Mouse (Mus musculus): ENCODE data around the gene Shisa6. TPM values are rescaled to one million over a fixed set of nuclear protein-coding genes. Genes with fewer than 3 reads are reported as not detected.
"Not testable (repeated sequence)": the region's sequence is repeated elsewhere in the genome, so short reads cannot be mapped to it uniquely, and the experiment has no call there.

Gene Shisa6
- polyA plus RNA-seq, 1 experiment from 2014 or later, result not detected

GRCm38 (mm10) chr11:66442631-66443030, 83.1 kb downstream of the Shisa6 start:
- H3K27me3 ChIP-seq, result peaks cover 3% of the 10 kb centered on the region
- in situ Hi-C loops (cut with MboI; ENCODE audit: low pct_unique_long_range_greater_than_20kb), result no loop called here
- CTCF ChIA-PET, result no interaction called here
- no peak for TF ChIP-seq CTCF (IDR thresholded peaks at IDR 0.05)
- POLR2A ChIA-PET, result no interaction called here
- DNase-seq (ENCODE audit: low read depth, low spot score) (no peak), ATAC-seq (no peak)

- ATAC-seq, result no peak
Observed at GRCm38 (mm10) chr11:66426129-66426528, 99.6 kb downstream of the Shisa6 start.

GRCm38 (mm10) chr11:66418216-66418615, 107.5 kb downstream of the Shisa6 start:
- ATAC-seq, result no peak
- POLR2A ChIA-PET, result no interaction called here

More at GRCm38 (mm10) chr11:66426129-66426528, 99.6 kb downstream of the Shisa6 start:
- no peak for DNase-seq (ENCODE audit: low read depth, low spot score)
- in situ Hi-C loops (cut with MboI; ENCODE audit: low pct_unique_long_range_greater_than_20kb), result no loop called here
- no peaks in the 10 kb centered on the region for H3K27me3 ChIP-seq
- ChIA-PET POLR2A (no interaction called here), CTCF (no interaction called here)
- TF ChIP-seq CTCF (IDR thresholded peaks at IDR 0.05), result no peak

GRCm38 (mm10) chr11:66408721-66409120, 117.0 kb downstream of the Shisa6 start:
- in situ Hi-C loops (cut with MboI; ENCODE audit: low pct_unique_long_range_greater_than_20kb); DNase-seq (ENCODE audit: low read depth, low spot score); POLR2A ChIA-PET; ATAC-seq; H3K27me3 ChIP-seq; CTCF ChIA-PET: not testable (repeated sequence)

More at GRCm38 (mm10) chr11:66418216-66418615, 107.5 kb downstream of the Shisa6 start:
- H3K27me3 ChIP-seq, result no peaks in the 10 kb centered on the region
- no peak for TF ChIP-seq CTCF (IDR thresholded peaks at IDR 0.05)
- DNase-seq (ENCODE audit: low read depth, low spot score), result no peak
- in situ Hi-C loops (cut with MboI; ENCODE audit: low pct_unique_long_range_greater_than_20kb), result no loop called here
- CTCF ChIA-PET, result interaction anchor here (0.8 kb wide), 1 partner anchor 146 kb away, joined by 3 read pairs; no protein-coding TSS in a partner anchor

GRCm38 (mm10) chr11:66400036-66400435, 125.7 kb downstream of the Shisa6 start:
- no peak for DNase-seq (ENCODE audit: low read depth, low spot score)
- POLR2A ChIA-PET, result no interaction called here
- ATAC-seq, result no peak
- H3K27me3 ChIP-seq, result no peaks in the 10 kb centered on the region
- TF ChIP-seq CTCF (IDR thresholded peaks at IDR 0.05), result no peak
- CTCF ChIA-PET, result no interaction called here
- in situ Hi-C loops (cut with MboI; ENCODE audit: low pct_unique_long_range_greater_than_20kb), result no loop called here

- no peak for ATAC-seq
- POLR2A ChIA-PET, result no interaction called here
Observed at GRCm38 (mm10) chr11:66387561-66387960, 138.2 kb downstream of the Shisa6 start.

GRCm38 (mm10) chr11:66371796-66372195, 154.0 kb downstream of the Shisa6 start:
- DNase-seq (ENCODE audit: low read depth, low spot score), result no peak
- in situ Hi-C loops (cut with MboI; ENCODE audit: low pct_unique_long_range_greater_than_20kb), result no loop called here
- POLR2A ChIA-PET, result no interaction called here
- no peaks in the 10 kb centered on the region for H3K27me3 ChIP-seq
- CTCF ChIA-PET, result interaction anchor here (1.1 kb wide), 1 partner anchor 24 kb away, joined by 3 read pairs; no protein-coding TSS in a partner anchor
- ATAC-seq, result no peak
- TF ChIP-seq CTCF (IDR thresholded peaks at IDR 0.05), result no peak

More at GRCm38 (mm10) chr11:66387561-66387960, 138.2 kb downstream of the Shisa6 start:
- in situ Hi-C loops (cut with MboI; ENCODE audit: low pct_unique_long_range_greater_than_20kb), result no loop called here
- DNase-seq (ENCODE audit: low read depth, low spot score), result no peak
- TF ChIP-seq CTCF (IDR thresholded peaks at IDR 0.05), result no peak
- CTCF ChIA-PET, result no interaction called here
- peaks cover 2% of the 10 kb centered on the region for H3K27me3 ChIP-seq

- no peaks in the 10 kb centered on the region for H3K27me3 ChIP-seq
- DNase-seq (ENCODE audit: low read depth, low spot score) (no peak), ATAC-seq (no peak)
- no peak for TF ChIP-seq CTCF (IDR thresholded peaks at IDR 0.05)
- ChIA-PET CTCF (no interaction called here), POLR2A (no interaction called here)
- in situ Hi-C loops (cut with MboI; ENCODE audit: low pct_unique_long_range_greater_than_20kb), result no loop called here
Observed at GRCm38 (mm10) chr11:66369764-66370163, 156.0 kb downstream of the Shisa6 start.

- ATAC-seq (no peak), DNase-seq (ENCODE audit: low read depth, low spot score) (no peak)
- ChIA-PET POLR2A (no interaction called here), CTCF (interaction anchor here (1.5 kb wide), 1 partner anchor 9 kb away, joined by 3 read pairs; no protein-coding TSS in a partner anchor)
- no peak for TF ChIP-seq CTCF (IDR thresholded peaks at IDR 0.05)
- in situ Hi-C loops (cut with MboI; ENCODE audit: low pct_unique_long_range_greater_than_20kb), result no loop called here
- peaks cover 2% of the 10 kb centered on the region for H3K27me3 ChIP-seq
Observed at GRCm38 (mm10) chr11:66366809-66367685, 158.7 kb downstream of the Shisa6 start.

- DNase-seq (ENCODE audit: low read depth, low spot score) (no peak), ATAC-seq (no peak)
- in situ Hi-C loops (cut with MboI; ENCODE audit: low pct_unique_long_range_greater_than_20kb), result no loop called here
- POLR2A ChIA-PET, result no interaction called here
- TF ChIP-seq CTCF (IDR thresholded peaks at IDR 0.05), result no peak
- CTCF ChIA-PET, result no interaction called here
- peaks cover 2% of the 10 kb centered on the region for H3K27me3 ChIP-seq
Observed at GRCm38 (mm10) chr11:66359811-66360210, 166.0 kb downstream of the Shisa6 start.

GRCm38 (mm10) chr11:66344822-66345221, 180.9 kb downstream of the Shisa6 start:
- DNase-seq (ENCODE audit: low read depth, low spot score) (no peak), ATAC-seq (no peak)
- H3K27me3 ChIP-seq, result no peaks in the 10 kb centered on the region
- in situ Hi-C loops (cut with MboI; ENCODE audit: low pct_unique_long_range_greater_than_20kb), result no loop called here
- ChIA-PET CTCF (no interaction called here), POLR2A (no interaction called here)
- no peak for TF ChIP-seq CTCF (IDR thresholded peaks at IDR 0.05)

Measured in Patski (cell line).